Mouse (Mus musculus): Measurements from ENCODE around the gene P2rx6. TPM values are rescaled to one million over a fixed set of nuclear protein-coding genes. Genes with fewer than 3 reads are reported as not detected.

The P2rx6 gene
- total and polyA plus RNA-seq, 3 experiments, result 0.78 to 2.9 (median 0.89) TPM

DNA sequence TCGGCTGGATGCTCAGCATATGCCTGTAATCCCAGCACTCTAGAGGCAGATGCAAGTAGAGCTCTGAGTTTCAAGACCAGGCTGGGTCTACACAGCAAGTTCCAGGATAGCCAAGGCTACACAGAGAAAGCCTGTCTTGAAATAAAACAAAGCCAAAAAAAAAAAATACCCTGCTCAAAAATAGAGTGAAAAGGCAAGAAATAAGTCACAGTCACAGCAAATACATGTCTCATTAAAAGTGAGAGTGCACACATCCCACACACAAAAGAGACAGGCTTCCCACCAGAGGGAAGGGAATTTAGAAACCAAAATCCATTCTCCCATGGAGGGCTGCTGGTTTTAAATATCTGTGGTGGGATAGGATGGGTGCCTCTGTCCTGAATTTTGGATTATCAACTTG, 1.9 kb downstream of the P2rx6 start:
- TF ChIP-seq POLR2A (IDR thresholded peaks at IDR 0.05; ENCODE audit: insufficient read depth, low read depth, low read length) (no peak), EP300 (IDR thresholded peaks at IDR 0.05; ENCODE audit: insufficient read depth, low read depth, low read length) (no peak), CTCF (IDR thresholded peaks at IDR 0.05) (no peak)
- Histone ChIP-seq H3K27me3 (ENCODE audit: control insufficient read depth, insufficient read depth, low read length) (no peaks in the 10 kb centered on the region), H3K4me3 (no peak overlapping the region), H3K36me3 (ENCODE audit: control insufficient read depth, insufficient read depth, low read length) (no peaks in the 10 kb centered on the region), H3K9ac (ENCODE audit: low read depth, low read length) (no peak overlapping the region), H3K79me2 (replicated peaks; ENCODE audit: control insufficient read depth, insufficient read depth, low read length) (no peaks in the 10 kb centered on the region), H3K4me1 (ENCODE audit: control insufficient read depth, insufficient read depth, low read length) (no peaks in the 10 kb centered on the region), H3K27ac (no peak overlapping the region)
- no peak for DNase-seq
- intact Hi-C loops (cut with DNase I), result no loop called here
- WGBS, result 75% methylated on average over 1 of the region's 1 CpGs

DNA sequence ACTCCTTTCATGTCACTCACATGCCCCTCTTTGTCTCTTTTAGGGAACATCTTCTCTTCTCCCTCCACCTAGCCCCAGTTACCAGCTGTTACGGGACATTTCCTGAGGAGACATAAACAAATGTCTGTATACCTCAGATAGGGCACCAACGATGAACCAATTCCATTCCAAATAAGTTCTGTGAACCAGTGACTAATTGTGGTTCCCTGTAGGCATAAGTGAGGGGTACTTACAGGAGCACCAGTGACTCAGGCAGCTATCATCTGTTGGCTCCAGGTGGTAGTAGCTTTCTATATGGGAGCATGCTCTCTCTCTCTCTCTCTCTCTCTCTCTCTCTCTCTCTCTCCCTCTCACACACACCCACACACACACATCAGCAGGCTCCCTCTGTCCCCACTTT, 2.5 kb downstream of the P2rx6 start:
- Histone ChIP-seq H3K9ac (ENCODE audit: low read depth, low read length) (no peak overlapping the region), H3K4me1 (ENCODE audit: control insufficient read depth, insufficient read depth, low read length) (no peaks in the 10 kb centered on the region), H3K27me3 (ENCODE audit: control insufficient read depth, insufficient read depth, low read length) (no peaks in the 10 kb centered on the region), H3K79me2 (replicated peaks; ENCODE audit: control insufficient read depth, insufficient read depth, low read length) (no peaks in the 10 kb centered on the region), H3K27ac (no peak overlapping the region), H3K4me3 (no peak overlapping the region), H3K36me3 (ENCODE audit: control insufficient read depth, insufficient read depth, low read length) (no peaks in the 10 kb centered on the region)
- WGBS, result 42% methylated on average over 2 of the region's 2 CpGs
- TF ChIP-seq CTCF (IDR thresholded peaks at IDR 0.05) (no peak), POLR2A (IDR thresholded peaks at IDR 0.05; ENCODE audit: insufficient read depth, low read depth, low read length) (no peak), EP300 (IDR thresholded peaks at IDR 0.05; ENCODE audit: insufficient read depth, low read depth, low read length) (no peak)
- intact Hi-C loops (cut with DNase I), result no loop called here
- DNase-seq, result no peak

DNA sequence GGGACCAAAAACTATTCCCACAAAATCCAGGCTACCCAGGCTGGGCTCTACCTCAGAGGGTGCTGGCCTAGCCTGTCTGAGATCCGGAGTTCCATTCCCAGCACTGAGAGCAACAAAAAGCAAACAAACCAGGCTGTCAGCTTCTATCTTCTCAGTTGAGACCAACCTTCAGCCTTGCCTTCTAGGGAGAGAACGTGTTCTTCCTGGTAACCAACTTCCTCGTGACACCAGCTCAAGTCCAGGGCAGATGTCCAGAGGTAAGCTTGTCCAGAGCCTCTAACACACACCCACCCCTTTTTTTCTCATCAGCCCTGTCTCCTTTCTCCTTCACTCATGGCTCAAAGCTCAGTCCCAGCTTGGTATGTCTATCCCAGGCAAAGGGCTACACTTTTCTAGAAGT, 3.1 kb downstream of the P2rx6 start:
- no peaks in the 10 kb centered on the region for H3K36me3 ChIP-seq (ENCODE audit: control insufficient read depth, insufficient read depth, low read length)
- TF ChIP-seq CTCF (IDR thresholded peaks at IDR 0.05) (no peak), POLR2A (IDR thresholded peaks at IDR 0.05; ENCODE audit: insufficient read depth, low read depth, low read length) (no peak), EP300 (IDR thresholded peaks at IDR 0.05; ENCODE audit: insufficient read depth, low read depth, low read length) (no peak)
- intact Hi-C loops (cut with DNase I), result no loop called here
- DNase-seq, result no peak
- no peaks in the 10 kb centered on the region for H3K27me3 ChIP-seq (ENCODE audit: control insufficient read depth, insufficient read depth, low read length)
- no peak overlapping the region for H3K9ac ChIP-seq (ENCODE audit: low read depth, low read length)
- H3K79me2 ChIP-seq (replicated peaks; ENCODE audit: control insufficient read depth, insufficient read depth, low read length), result no peaks in the 10 kb centered on the region
- 61% methylated on average over 3 of the region's 3 CpGs for WGBS
- H3K4me3 ChIP-seq, result no peak overlapping the region
- no peaks in the 10 kb centered on the region for H3K4me1 ChIP-seq (ENCODE audit: control insufficient read depth, insufficient read depth, low read length)
- no peak overlapping the region for H3K27ac ChIP-seq

DNA sequence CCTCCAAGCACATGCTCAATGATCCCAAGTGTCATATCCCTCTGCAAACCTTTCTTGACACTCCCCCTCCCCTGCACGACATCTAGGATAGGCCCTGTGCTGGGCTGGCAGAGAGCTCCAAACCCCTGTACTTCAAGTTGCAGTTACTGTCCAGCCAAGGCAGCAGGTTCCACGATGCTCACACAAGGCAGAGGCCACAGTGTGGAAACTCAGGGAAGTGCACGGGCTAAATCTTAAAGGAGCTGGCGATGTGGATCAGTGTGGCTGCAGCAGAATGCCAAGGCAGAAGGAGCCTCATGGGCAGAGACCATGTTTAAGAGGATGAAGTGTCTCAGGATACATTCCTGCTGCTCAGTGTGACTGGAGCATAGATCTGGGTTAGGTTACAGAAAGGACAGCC, 4.5 kb downstream of the P2rx6 start:
- no peak for TF ChIP-seq EP300 (IDR thresholded peaks at IDR 0.05; ENCODE audit: insufficient read depth, low read depth, low read length)
- no peak for TF ChIP-seq POLR2A (IDR thresholded peaks at IDR 0.05; ENCODE audit: insufficient read depth, low read depth, low read length)
- no peak for TF ChIP-seq CTCF (IDR thresholded peaks at IDR 0.05)
- WGBS, result 31% methylated on average over 4 of the region's 4 CpGs
- Histone ChIP-seq H3K27me3 (ENCODE audit: control insufficient read depth, insufficient read depth, low read length) (no peaks in the 10 kb centered on the region), H3K4me1 (ENCODE audit: control insufficient read depth, insufficient read depth, low read length) (no peaks in the 10 kb centered on the region), H3K9ac (ENCODE audit: low read depth, low read length) (no peak overlapping the region), H3K79me2 (replicated peaks; ENCODE audit: control insufficient read depth, insufficient read depth, low read length) (no peaks in the 10 kb centered on the region), H3K27ac (no peak overlapping the region), H3K36me3 (ENCODE audit: control insufficient read depth, insufficient read depth, low read length) (no peaks in the 10 kb centered on the region), H3K4me3 (no peak overlapping the region)
- intact Hi-C loops (cut with DNase I), result no loop called here
- no peak for DNase-seq

DNA sequence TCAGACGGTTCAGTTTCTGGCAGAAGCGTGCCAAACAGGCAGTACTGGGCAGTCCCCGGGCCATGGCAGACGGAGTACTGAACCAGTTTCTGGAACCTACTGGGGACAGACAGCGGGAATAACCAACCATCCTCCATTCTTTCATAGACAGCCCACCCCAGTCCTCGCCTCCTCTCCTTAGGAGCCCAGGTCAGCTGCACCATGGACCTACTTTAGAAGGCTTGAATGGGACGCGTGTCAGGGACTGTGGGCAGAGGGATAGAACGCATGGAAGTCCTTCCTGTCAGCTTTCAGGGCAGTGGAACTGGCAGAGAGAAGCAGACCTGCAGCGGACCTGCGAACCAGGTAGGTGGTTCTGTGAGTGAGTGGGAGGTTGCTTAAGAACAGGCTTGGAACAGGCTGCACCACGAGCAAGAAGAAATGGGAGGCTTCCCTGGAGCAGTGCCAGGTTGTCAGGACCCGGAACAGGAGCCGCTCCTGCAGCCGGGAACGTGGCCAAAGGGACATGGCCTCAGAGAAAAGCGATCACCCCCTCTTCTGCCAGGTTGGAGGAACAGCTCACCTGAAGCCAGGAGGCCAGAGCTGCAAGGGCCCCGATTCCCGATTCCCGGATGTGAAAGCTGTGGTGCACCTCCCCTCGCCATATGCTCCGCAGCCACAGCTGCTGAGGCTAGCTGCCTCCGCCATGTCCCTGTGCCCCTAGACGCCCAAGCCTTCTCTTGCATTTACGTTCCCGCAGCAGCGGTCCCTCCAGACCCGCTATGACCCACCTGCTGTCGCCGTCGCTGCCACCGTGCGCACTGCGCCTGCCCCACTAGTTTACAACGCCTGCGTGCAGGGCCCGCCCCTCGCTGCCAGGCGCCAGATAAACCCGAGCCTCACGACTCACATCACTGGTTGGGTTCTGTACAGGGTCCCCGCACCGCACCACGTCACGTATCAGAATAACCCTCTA, 14.5 kb downstream of the P2rx6 start:
- TF ChIP-seq EP300 (IDR thresholded peaks at IDR 0.05; ENCODE audit: insufficient read depth, low read depth, low read length) (no peak), POLR2A (IDR thresholded peaks at IDR 0.05; ENCODE audit: insufficient read depth, low read depth, low read length) (no peak), CTCF (IDR thresholded peaks at IDR 0.05) (no peak)

DNA sequence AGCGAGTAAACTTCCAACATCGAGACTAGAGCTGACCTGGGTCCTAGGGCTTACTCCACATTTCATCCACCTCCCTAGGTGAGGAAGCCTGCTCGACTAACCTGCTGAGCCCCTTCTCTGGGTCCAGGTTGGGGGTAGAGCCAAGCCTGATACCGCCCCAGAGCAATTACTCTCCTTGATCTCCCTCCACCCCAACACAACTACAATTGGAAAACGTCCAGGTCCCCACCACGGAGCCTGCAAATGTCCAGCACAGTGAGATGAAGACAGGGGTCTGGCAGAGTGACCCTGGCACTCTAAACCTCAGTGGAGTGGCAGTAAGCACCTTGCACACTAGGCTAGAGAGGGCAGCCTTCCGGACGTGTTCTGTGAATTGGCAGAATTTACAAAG, 15.1 kb downstream of the P2rx6 start:
- intact Hi-C loops (cut with DNase I), result no loop called here
- no peaks in the 10 kb centered on the region for H3K79me2 ChIP-seq (replicated peaks; ENCODE audit: control insufficient read depth, insufficient read depth, low read length)
- no peak for DNase-seq
- no peaks in the 10 kb centered on the region for H3K36me3 ChIP-seq (ENCODE audit: control insufficient read depth, insufficient read depth, low read length)
- H3K4me3 ChIP-seq, result peak overlapping the region; percentile 56
- 19% methylated on average over 8 of the region's 8 CpGs for WGBS
- H3K27me3 ChIP-seq (ENCODE audit: control insufficient read depth, insufficient read depth, low read length), result no peaks in the 10 kb centered on the region
- 0 out of 2 replicates have a peak, but pooled peaks cover 1% of the 10 kb centered on the region for H3K4me1 ChIP-seq (ENCODE audit: control insufficient read depth, insufficient read depth, low read length)
- TF ChIP-seq CTCF (IDR thresholded peaks at IDR 0.05), result no peak
- no peak for TF ChIP-seq EP300 (IDR thresholded peaks at IDR 0.05; ENCODE audit: insufficient read depth, low read depth, low read length)
- no peak for TF ChIP-seq POLR2A (IDR thresholded peaks at IDR 0.05; ENCODE audit: insufficient read depth, low read depth, low read length)
- no peak overlapping the region for H3K27ac ChIP-seq
- no peak overlapping the region; the same call in 1 of the 2 replicates for H3K9ac ChIP-seq (ENCODE audit: low read depth, low read length)

More for the DNA sequence above, 14.5 kb downstream of the P2rx6 start:
- H3K36me3 ChIP-seq (ENCODE audit: control insufficient read depth, insufficient read depth, low read length), result no peaks in the 10 kb centered on the region
- peak overlapping the region; percentile 56 for H3K4me3 ChIP-seq
- peak; percentile 52 to 57 for DNase-seq
- WGBS, result 13% methylated on average over 45 of the region's 45 CpGs
- intact Hi-C loops (cut with DNase I), result no loop called here
- H3K4me1 ChIP-seq (ENCODE audit: control insufficient read depth, insufficient read depth, low read length), result 0 out of 2 replicates have a peak, but pooled peaks cover 1% of the 10 kb centered on the region
- peak overlapping the region; percentile 49 for H3K9ac ChIP-seq (ENCODE audit: low read depth, low read length)
- H3K27me3 ChIP-seq (ENCODE audit: control insufficient read depth, insufficient read depth, low read length), result no peaks in the 10 kb centered on the region
- H3K27ac ChIP-seq, result no peak overlapping the region
- H3K79me2 ChIP-seq (replicated peaks; ENCODE audit: control insufficient read depth, insufficient read depth, low read length), result no peaks in the 10 kb centered on the region
